Mouse (Mus musculus) liver, embryonic 11.5 days (tissue): Measurements from ENCODE around the gene Fgf12. TPM values are rescaled to one million over a fixed set of nuclear protein-coding genes. Genes with fewer than 3 reads are reported as not detected.

Source experiments
- ATAC-seq: fragments of 200-750 bp; cut with Nextera tagmentation; replicated peaks from 2 replicates; pipeline ENCODE4 v1.8.0; 2017; ENCODE audit warnings: moderate number of reproducible peaks, mild to moderate bottlenecking, moderate TSS enrichment, moderate library complexity; ENCODE audit not compliant: low FRiP score
- DNase-seq: peaks from one replicate; pipeline ENCODE4 v3.0.0-alpha.2; 2017; ENCODE audit warnings: low spot score
- H3K27ac ChIP-seq: fragments of 300-500 bp; sonication (generic); 2 replicates; pipeline ENCODE4 v1.5.1; 2014; ENCODE audit warnings: mild to moderate bottlenecking, low read depth, low read length, control low read depth
- H3K27me3 ChIP-seq: fragments of 300-500 bp; sonication (generic); replicated peaks from 2 replicates; pipeline ENCODE4 v1.6.1; 2014; ENCODE audit warnings: low read length, mixed read lengths; ENCODE audit not compliant: control insufficient read depth, insufficient read depth
- H3K36me3 ChIP-seq: fragments of 300-500 bp; sonication (generic); 2 replicates; pipeline ENCODE4 v1.6.1; 2014; ENCODE audit warnings: mild to moderate bottlenecking, low read length, moderate library complexity, mixed read lengths; ENCODE audit not compliant: control insufficient read depth, insufficient read depth
- H3K4me1 ChIP-seq: fragments of 300-500 bp; sonication (generic); replicated peaks from 2 replicates; pipeline ENCODE4 v1.6.1; 2014; ENCODE audit warnings: low read length, mixed read lengths; ENCODE audit not compliant: control insufficient read depth, insufficient read depth
- H3K4me2 ChIP-seq: fragments of 300-500 bp; sonication (generic); 2 replicates; pipeline ENCODE4 v1.6.1; 2014; ENCODE audit warnings: mild to moderate bottlenecking, control low read depth, moderate library complexity
- H3K4me3 ChIP-seq: fragments of 300-500 bp; sonication (generic); 2 replicates; pipeline ENCODE4 v1.5.1; 2014; ENCODE audit warnings: low read depth, low read length, control low read depth
- H3K9ac ChIP-seq: fragments of 300-500 bp; sonication (generic); 2 replicates; pipeline ENCODE4 v1.6.1; 2014; ENCODE audit warnings: low read depth, low read length, control low read depth
- H3K9me3 ChIP-seq: fragments of 300-500 bp; sonication (generic); 2 replicates; pipeline ENCODE4 v1.6.1; 2016; ENCODE audit warnings: low read length, inconsistent platforms, mixed read lengths; ENCODE audit not compliant: control insufficient read depth
- WGBS: fragments of 180-500 bp; shearing (Covaris S2); extraction: QIAGEN DNeasy Blood & Tissue Kit; methylation state at CpG from one replicate; pipeline ENCODE4 v1.1.7; 2014; 5-methylcytosine and 5-hydroxymethylcytosine counted together
- polyA plus RNA-seq: library from polyadenylated mRNA; unstranded; fragments of >200 nt; fragmentation: Nextera tagmentation; extraction: Ambion mirVana; gene quantifications from 2 replicates; pipeline ENCODE4 v1.2.1, GENCODE M21; 2014

Fgf12 gene
- 1.3 and 1.4 TPM in 2 replicates for polyA plus RNA-seq

DNA sequence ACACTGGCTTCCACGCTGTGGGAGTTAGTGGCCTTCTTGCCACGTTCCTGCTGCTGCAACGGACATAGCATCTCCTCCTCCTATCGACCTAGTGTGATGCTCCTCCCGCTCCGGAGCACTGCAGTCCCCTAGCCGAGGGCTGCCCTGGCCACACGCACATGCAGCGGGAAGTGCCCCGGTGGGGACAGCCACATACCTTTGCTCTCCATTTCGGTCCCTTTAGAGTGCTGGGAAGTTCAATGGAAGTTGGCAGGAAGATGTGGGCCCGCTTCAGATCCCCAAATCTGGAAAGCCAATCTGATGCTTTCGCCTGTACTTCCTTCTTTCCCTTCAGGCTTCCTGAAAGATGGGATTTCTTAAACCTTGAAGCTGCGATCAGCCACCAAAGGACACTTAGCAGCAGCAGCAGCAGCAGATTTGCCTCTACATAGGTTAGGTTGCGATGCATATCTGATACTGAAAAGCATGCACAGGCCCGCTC is at the start of gene Fgf12:
TSS of gene Fgf12 (minus strand) at position 431 of the 481 bp plus-strand sequence.
- no peak within 1 kb of the TSS for H3K27ac ChIP-seq
- H3K9me3 ChIP-seq: no peaks in the 10 kb centered on the region
- 2% methylated on average over 16 of the region's 16 CpGs for WGBS
- ATAC-seq (no peak), DNase-seq (no peak)
- peak within 1 kb of the TSS; percentile 56 for H3K4me2 ChIP-seq
- no peaks in the 10 kb centered on the region for H3K36me3 ChIP-seq
- H3K4me1 ChIP-seq: no peaks in the 10 kb centered on the region; the same call in 1 of the 2 replicates
- H3K9ac ChIP-seq: no peak within 1 kb of the TSS
- H3K27me3 ChIP-seq: no peaks in the 10 kb centered on the region
- H3K4me3 ChIP-seq: peak within 1 kb of the TSS; percentile 32

GRCm38 (mm10) chr16:28793115-28793514 is 40.2 kb upstream of the Fgf12 start:
- DNase-seq: no peak

DNA sequence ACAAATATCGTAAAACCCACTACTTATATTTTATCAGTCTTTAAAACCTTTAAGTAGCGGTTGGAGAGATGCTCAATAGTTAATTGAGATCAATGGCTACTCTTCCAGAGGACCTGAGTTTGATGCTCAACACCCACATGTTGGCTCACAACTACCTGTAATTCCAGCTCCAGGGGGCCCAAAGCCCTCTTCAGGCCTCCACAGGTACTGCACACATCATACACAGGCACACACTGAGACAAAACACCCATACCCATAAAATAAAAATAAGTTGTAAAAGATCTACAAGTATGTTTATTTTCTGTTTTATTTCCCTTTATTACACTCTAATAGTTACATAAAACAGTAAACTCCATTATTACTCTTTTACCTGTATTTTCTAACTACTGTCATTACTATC is 17.4 kb upstream of the Fgf12 start:
- no peak overlapping the region for H3K4me3 ChIP-seq
- 92% methylated on average over 2 of the region's 2 CpGs for WGBS

More at GRCm38 (mm10) chr16:28793115-28793514, 40.2 kb upstream of the Fgf12 start:
- Histone ChIP-seq H3K27me3 (no peaks in the 10 kb centered on the region), H3K4me1 (no peaks in the 10 kb centered on the region), H3K36me3 (no peaks in the 10 kb centered on the region), H3K9me3 (no peaks in the 10 kb centered on the region), H3K9ac (no peak overlapping the region), H3K27ac (no peak overlapping the region), H3K4me3 (no peak overlapping the region), H3K4me2 (no peak overlapping the region)
- 3% methylated on average over 4 of the region's 4 CpGs for WGBS
- no peak for ATAC-seq

GRCm38 (mm10) chr16:28761417-28761976 is 8.6 kb upstream of the Fgf12 start:
- Histone ChIP-seq H3K4me1 (no peaks in the 10 kb centered on the region), H3K9me3 (no peaks in the 10 kb centered on the region), H3K27ac (no peak overlapping the region), H3K4me2 (no peak overlapping the region), H3K9ac (no peak overlapping the region), H3K27me3 (no peaks in the 10 kb centered on the region), H3K36me3 (no peaks in the 10 kb centered on the region), H3K4me3 (no peak overlapping the region)
- 85% methylated on average over 4 of the region's 4 CpGs for WGBS
- ATAC-seq: no peak
- no peak for DNase-seq

More for the DNA sequence above, 17.4 kb upstream of the Fgf12 start:
- DNase-seq (no peak), ATAC-seq (no peak)
- Histone ChIP-seq H3K9ac (no peak overlapping the region), H3K4me1 (no peaks in the 10 kb centered on the region), H3K27ac (no peak overlapping the region), H3K27me3 (no peaks in the 10 kb centered on the region), H3K36me3 (no peaks in the 10 kb centered on the region), H3K4me2 (no peak overlapping the region), H3K9me3 (no peaks in the 10 kb centered on the region)

DNA sequence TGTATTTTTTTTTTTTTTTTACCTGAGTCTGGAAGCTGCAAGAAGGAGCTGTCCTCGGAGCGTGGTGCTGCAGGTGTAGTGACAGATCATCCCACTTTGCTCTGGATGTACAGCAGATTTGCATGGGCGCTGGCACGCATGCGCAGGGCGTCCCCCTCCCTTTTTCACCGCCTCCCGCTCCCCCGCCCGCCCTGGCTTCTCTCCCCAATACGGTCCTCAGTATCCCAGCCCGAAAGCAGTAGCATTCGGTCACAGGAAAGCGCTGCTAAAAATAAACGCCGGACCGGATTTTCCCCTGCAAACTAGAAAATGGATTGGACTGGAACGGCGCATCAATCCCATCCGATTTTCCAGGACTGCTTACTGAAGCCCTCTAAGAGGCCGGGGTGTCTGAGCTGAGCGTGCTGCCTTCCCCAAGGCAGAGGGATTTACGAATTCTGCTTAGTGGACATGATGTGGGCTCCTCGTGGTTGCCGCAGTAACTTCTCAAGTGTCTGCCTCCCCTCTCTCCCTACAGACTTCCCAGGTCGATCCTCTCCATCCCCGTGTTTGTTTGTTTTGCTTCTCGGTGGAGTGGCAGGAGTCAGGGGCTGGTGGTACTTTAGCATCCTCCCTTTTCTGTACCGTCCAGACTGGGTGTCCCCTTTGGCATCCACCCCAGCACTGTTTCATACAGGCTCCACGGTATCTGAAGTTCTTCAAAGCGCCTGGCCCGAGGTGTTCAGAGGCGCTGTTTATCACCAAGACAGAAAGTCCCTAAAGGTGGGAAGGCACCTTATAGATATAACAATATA is 453 bp upstream of the Fgf12 start:
- H3K9me3 ChIP-seq: no peaks in the 10 kb centered on the region
- DNase-seq (peak; percentile 69), ATAC-seq (peak; percentile 64)
- no peaks in the 10 kb centered on the region for H3K27me3 ChIP-seq
- no peaks in the 10 kb centered on the region for H3K36me3 ChIP-seq
- no peaks in the 10 kb centered on the region; the same call in 1 of the 2 replicates for H3K4me1 ChIP-seq
- H3K9ac ChIP-seq: no peak overlapping the region
- no peak overlapping the region for H3K27ac ChIP-seq
- H3K4me2 ChIP-seq: peak overlapping the region; percentile 56
- peak overlapping the region; percentile 32 for H3K4me3 ChIP-seq
- WGBS: 2% methylated on average over 33 of the region's 33 CpGs

DNA sequence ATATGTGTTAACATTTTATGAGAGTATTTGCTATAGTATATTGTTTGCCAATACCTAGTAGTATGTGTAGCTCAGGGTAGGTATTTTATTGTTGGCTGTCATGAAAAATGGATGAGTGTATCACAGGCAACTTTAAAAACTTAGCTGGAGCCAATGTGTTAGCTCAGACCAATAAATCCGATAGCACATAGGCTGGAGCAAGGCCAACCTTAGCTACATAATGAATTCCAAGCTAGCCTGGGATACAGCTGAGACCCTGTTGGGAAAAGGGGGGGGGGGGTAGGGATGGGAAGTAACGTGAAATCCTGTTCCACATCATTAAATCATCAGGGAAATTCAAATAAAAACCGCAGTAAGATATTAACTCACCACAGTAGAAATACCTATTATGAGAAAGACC is 18.4 kb downstream of the Fgf12 start:
- Histone ChIP-seq H3K27me3 (no peaks in the 10 kb centered on the region), H3K4me1 (no peaks in the 10 kb centered on the region)

DNA sequence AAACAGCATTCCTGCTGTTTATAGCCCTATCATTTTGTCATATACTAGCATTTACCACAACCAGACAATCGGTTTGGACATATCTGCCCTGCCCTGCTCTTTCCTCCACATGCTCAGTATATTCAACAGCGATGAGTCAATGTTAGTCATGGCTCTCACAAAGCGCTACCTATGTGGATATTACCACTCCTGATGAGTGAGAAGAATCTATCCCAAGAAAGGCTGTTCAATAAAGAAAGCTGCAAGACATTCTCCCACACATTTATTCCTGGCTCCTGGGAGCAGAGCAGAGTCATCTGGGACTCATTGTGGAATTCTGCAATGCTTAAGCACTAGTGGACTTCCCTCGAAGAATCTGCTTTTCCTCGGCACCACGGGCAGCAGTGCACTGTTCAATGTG is 26.1 kb downstream of the Fgf12 start:
- Histone ChIP-seq H3K4me3 (no peak overlapping the region), H3K27ac (no peak overlapping the region), H3K27me3 (no peaks in the 10 kb centered on the region), H3K9ac (no peak overlapping the region), H3K4me2 (no peak overlapping the region), H3K4me1 (no peaks in the 10 kb centered on the region), H3K36me3 (no peaks in the 10 kb centered on the region), H3K9me3 (no peaks in the 10 kb centered on the region)
- ATAC-seq (no peak), DNase-seq (no peak)
- 84% methylated on average over 6 of the region's 6 CpGs for WGBS

More for the DNA sequence above, 18.4 kb downstream of the Fgf12 start:
- 73% methylated on average over 3 of the region's 3 CpGs for WGBS
- no peak for ATAC-seq
- H3K27ac ChIP-seq: no peak overlapping the region
- H3K4me2 ChIP-seq: no peak overlapping the region
- no peaks in the 10 kb centered on the region for H3K36me3 ChIP-seq
- DNase-seq: no peak
- no peaks in the 10 kb centered on the region for H3K9me3 ChIP-seq
- no peak overlapping the region for H3K9ac ChIP-seq
- no peak overlapping the region for H3K4me3 ChIP-seq

DNA sequence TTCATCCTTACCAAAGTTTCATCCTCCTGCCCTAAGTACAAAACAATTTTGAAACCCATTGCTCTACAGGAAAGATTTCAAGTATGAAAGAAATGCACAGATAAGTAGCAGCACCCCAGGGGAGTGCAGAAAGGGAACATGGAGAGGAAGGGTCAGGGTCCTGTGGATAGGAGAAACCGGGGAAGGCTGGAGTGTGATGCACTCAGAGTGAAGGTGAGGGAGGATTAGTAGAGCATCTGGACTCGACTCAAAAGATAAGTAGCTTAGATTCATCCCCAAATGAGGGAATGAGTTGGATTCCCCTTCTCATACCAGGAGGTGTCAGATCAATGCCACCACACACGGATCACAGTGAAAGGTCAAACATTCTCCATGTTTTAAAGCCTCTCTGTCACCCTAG is 46.2 kb downstream of the Fgf12 start:
- ATAC-seq (no peak), DNase-seq (no peak)
- Histone ChIP-seq H3K36me3 (no peaks in the 10 kb centered on the region), H3K27me3 (no peaks in the 10 kb centered on the region), H3K9me3 (no peaks in the 10 kb centered on the region), H3K4me2 (no peak overlapping the region), H3K4me3 (no peak overlapping the region), H3K27ac (no peak overlapping the region), H3K4me1 (no peaks in the 10 kb centered on the region), H3K9ac (no peak overlapping the region)
- 51% methylated on average over 3 of the region's 3 CpGs for WGBS
